Mouse (Mus musculus): Measurements from ENCODE around the gene Reps1. TPM values are rescaled to one million over a fixed set of nuclear protein-coding genes. Genes with fewer than 3 reads are reported as not detected.
"Not testable (repeated sequence)": the region's sequence is repeated elsewhere in the genome, so short reads cannot be mapped to it uniquely, and the experiment has no call there.

Reps1 gene
- total RNA-seq, 2 experiments from 2014 or later = 70.2 to 72.0 TPM

DNA sequence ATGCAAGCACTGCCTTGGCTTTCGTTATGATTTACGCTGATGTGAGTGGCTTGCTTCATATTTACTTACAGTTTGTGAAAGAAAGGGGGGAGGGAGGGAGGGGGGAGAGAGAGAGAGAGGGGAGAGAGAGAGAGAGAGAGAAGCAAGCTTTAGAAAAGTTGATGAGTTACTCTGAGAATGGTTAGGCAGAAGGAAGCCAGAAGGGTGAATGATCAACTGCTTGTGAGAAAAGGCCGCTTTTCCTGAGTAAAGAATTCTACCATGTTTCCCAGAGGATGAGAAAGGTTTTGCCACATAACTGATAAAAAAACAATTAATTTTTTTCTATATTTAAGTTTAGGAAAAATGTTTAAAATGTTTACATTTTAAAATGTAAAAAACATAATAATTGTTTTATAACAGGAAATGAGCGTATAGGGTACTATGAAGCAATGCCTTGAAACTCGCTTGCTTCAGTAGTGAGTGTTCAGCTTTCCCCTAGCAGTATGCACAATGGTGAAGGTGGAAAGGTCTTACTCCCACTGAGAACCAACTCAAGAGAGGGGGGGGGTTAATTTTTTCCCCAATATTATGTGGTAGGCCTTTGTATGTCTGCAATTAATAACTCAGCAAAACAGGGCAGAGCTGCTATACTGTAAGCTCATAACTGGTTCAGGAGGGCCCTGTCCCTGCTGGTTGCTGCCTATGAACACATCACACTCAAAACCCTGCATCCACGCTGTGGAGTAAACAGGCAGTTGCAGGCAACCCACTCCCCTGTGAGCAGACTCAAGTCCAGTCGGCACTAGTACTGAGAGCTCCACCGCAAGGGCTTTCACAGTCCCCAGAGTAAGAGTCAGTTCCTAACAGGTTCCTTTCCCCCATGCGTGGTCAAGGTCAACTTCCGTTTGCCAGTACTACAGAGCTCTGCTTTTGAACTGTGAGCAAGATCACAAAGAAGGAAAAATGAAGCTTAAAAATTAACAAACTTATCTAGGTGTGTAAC lies 76.3 kb downstream of the Reps1 start:
- DNase-seq (ENCODE audit: extremely low spot score in 1 of 2, low spot score in 1 of 2) = no peak

DNA sequence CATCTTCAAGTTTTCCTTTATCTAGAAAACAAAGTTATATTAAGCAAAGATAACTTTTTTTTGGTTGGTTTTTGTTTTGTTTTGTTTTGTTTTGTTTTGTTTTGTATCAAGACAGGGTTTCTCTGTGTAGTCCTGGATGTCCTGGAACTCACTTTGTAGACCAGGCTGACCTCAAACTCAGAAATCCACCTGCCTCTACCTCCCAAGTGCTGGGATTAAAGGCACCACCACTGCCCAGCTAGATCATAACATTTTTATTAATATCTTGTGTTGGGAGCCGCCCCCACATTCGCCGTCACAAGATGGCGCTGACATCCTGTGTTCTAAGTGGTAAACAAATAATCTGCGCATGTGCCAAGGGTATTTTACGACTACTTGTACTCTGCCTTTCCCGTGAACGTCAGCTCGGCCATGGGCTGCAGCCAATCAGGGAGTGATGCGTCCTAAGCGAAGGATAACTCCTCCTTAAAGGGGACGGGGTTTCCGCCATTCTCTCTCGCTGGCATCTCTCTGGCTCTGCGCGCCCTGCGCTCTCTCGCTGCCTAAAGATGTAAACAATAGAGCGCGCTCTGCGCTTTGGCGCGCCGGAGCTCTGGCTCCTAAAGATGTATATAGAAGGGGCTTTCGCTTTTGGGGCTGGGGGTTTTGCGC lies 83.3 kb downstream of the Reps1 start:
- not testable (repeated sequence) for DNase-seq (ENCODE audit: extremely low spot score in 1 of 2, low spot score in 1 of 2)

DNA sequence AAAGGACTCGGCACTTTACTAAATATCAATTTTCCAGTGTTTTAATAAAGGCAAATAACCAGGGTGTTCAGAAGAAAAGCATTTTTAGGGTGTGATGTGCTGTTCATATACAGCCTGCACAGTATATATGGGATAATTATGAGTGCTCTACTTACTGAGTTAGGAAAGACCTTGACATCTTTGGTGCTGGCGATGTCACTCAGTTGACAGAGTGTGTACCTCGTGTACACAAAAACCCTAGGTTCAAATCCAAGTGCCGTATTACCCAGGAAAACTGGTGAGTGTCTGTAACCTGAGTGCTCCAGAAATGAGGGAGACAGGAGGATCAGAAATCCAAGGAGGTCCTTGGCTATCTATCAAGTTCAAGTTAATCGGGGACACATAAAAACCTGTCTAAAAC lies 84.0 kb downstream of the Reps1 start:
- DNase-seq (ENCODE audit: extremely low spot score in 1 of 2, low spot score in 1 of 2) = no peak

DNA sequence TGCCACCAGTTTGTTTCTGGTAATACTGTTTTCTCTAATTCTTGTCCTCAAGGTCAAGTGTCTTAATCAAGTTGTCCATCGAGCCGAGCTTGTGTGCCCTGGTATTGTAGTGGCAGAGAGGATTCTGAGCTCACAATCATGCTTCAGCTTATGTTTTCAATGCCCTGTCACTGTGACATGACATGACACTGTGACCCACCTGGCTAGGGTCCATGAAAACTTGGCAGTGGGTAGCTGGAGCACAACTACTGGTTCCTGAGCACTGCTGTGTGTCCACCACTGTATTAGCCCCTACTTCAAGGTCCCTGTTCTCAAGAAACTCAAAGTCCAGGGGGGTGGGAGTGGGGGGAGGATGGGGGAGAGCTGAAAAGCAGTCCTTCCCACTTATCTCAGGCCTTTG lies 85.7 kb downstream of the Reps1 start:
- no peak for DNase-seq (ENCODE audit: extremely low spot score in 1 of 2, low spot score in 1 of 2)

DNA sequence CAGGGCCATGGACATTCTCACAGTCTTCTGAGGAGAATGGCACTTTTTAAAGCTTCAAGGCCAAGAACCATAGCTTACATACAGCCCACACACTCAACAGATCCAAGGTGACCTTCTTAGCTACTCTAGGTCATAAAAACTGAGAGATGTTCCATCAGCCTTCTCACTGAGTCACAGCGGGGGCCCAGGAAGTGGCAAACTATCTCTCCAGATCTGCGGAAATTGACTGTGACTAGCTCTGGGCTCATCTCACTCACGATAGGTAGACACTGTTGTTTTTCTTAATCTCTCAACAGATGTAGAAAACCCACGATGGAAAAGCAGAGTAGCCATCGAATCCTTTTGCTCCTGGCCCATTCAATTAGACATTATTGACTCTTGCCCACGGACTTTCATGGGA lies 86.6 kb downstream of the Reps1 start:
- no peak for DNase-seq (ENCODE audit: extremely low spot score in 1 of 2, low spot score in 1 of 2)

DNA sequence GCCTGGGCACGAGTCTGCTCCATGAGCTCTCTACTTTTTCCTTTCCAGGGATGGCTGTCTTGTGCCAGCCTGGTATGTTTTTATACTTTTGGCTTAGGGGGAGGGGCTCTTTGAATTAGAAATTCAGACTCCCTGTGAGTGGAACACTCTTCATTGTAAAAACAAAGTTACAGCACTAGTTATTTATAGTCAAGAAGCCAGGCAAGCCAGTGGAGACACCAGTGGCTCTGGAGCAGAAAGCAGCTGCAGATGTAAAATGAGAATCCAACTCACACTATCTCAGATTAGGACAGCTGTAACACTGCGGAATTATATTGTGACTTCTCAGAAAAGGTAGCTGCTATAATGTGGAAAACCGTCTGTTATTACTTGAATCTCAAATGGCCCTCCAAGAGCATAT lies 91.6 kb downstream of the Reps1 start:
- DNase-seq (ENCODE audit: extremely low spot score in 1 of 2, low spot score in 1 of 2) = no peak

DNA sequence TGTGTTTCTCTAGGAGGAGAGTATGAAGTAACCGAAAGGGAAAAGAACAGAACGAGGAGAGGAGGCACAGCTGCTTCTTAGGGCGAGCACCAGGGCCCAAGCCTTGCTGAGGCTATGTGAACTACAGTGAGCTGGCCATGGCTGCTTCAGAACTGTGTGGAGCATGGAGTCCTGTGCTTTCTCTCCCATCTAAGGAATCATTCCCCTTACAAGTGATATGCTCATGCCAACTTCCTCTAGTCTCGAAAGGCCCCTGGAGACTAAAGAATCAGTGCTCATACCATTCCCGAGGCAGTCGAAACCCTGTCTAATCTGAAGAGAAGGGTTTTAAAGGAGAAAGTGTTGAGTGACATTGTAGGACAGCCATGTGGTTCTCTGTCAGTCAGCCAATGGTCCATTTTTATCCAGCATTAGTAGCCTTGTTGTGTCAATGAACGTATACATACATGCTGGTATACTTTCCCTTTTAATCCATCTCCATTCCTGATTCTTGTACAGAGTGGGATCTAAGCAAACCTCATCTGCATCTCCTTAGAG lies 106.8 kb downstream of the Reps1 start:
- no peak for DNase-seq (ENCODE audit: extremely low spot score in 1 of 2, low spot score in 1 of 2)

Other genes starting within 250 kb of the Reps1 start
- gene Heca, start 107.8 kb upstream of the Reps1 start, total RNA-seq (2021) = 10 to 100 TPM; 26.3 to 28.2 TPM
- 10 to 100 TPM; 30.8 to 31.0 TPM for gene Abracl, start 32.6 kb upstream of the Reps1 start, total RNA-seq (2021)
- under 1 TPM; 0.25 to 0.28 TPM for gene Ect2l, start 155.0 kb downstream of the Reps1 start, total RNA-seq (2021)
- 10 to 100 TPM; 30.3 to 34.5 TPM for gene Ccdc28a, start 179.1 kb downstream of the Reps1 start, total RNA-seq (2021)